Mouse (Mus musculus) monocyte, adult 5-6 weeks (primary cell): ENCODE results near the gene Strbp. TPM values are rescaled to one million over a fixed set of nuclear protein-coding genes. Genes with fewer than 3 reads are reported as not detected.

Source experiments
- ATAC-seq: fragments of 153-309, 156-312 bp; replicated peaks from 2 replicates; pipeline ENCODE4 v1.8.0; 2017; ENCODE audit warnings: mild to moderate bottlenecking; ENCODE audit not compliant: low TSS enrichment, insufficient number of reproducible peaks, severe bottlenecking, poor library complexity, low FRiP score
- total RNA-seq: library from RNA; stranded (forward); fragments of 200-1000, 200-491, 200-594 nt; gene quantifications from 3 replicates; pipeline ENCODE4 v1.2.3, GENCODE M21; 2017

Gene Strbp
- total RNA-seq, 1 experiment from 2014 or later, result 29.1 TPM

DNA sequence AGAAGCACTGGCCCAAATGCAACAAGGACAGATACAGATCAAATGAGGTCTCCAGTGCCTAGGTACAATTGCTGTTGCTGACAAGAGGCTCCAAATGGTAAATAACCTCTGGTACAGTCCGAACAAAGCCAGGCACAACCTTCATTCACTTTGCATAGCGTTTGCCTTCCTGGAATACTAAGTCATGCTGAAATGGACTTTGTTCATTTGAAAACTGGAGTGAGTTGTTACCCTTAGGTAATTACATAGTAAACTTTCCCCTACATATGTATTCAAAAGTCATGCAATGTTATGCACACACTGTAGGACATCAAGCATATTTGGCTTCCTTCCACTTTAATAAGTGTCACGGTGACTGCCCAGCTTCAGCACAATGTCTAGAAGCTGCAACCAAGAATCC is 5.2 kb upstream of the Strbp start:
- no peak for ATAC-seq

DNA sequence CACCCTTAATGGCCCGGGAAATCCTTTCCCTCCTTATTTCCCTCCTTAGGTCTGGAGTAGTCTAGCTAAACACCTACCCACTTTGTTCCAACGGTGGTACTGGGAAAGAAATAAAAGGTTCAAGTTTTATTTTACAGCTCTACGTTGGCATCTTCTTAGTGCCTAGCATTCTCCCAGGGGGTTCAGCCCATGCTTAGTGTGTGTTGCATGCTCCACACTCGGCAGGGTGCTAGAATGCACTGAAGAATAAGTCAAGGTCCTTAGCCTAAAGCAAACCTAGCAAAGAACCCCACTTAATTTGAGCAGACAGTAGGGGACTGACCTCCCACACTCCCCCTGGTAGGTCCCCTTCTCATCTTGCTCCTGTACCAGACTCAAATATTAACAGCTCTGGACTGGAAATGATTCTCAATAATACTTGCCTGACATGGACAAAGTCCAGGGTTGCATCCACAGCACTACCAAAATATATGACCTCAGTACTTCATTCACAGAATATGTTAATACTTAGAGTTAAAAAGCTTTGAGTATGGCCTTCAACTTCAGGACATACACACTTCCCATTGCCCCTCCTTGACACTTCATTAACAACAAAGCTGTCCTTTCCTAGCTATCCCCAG is 592 bp upstream of the Strbp start:
- no peak for ATAC-seq

- ATAC-seq, result 0 out of 2 replicates have a peak, but pooled peaks have one; percentile 28
Measured at GRCm38 (mm10) chr2:37702301-37703172, 1.1 kb downstream of the Strbp start.

DNA sequence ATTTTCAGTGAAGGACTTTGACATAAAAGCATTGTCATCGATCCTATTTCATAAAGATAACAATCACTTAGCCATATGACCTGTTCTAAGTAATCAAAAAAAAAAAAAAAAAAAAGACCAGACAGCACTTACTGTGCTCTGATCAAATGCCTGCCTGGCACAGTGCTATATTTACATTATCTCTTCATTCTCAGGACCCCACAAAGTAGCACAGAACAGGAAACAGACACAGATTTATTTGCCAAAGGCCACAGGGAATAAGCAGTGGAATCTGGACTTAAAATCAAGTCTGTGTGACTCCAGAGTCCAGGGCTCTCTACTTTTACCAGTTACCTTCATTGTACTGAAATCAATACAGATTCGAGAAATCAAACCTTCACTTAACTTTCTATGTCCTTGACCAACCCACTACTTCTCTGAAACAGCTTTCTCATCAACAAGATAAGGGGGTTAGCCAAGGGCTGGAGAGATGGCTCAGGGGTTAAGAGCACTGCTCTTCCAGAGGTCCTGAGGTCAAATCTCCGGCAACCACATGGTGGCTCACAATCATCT is 14.5 kb downstream of the Strbp start:
- no peak for ATAC-seq

DNA sequence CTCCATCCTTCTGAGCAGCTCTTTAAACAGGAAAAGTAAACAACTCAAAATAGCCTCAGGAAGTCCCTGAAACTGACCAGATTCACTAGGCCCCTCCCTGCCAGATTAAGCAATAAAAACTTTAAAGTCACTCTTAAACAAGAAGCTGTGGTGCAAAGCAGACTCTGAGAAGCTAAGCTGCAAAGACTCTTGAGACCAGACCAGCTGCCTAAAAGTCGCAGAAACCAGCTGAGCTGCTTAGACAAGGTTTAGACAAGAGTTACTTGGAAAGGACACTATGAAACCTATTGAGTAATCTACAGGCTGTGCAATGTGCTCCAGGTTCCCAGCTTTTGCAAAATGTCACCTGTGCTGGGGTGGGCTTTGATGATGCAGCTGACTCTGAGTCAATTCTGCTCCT is 16.6 kb downstream of the Strbp start:
- no peak for ATAC-seq

- no peak for ATAC-seq
Measured at GRCm38 (mm10) chr2:37684864-37685263, 18.8 kb downstream of the Strbp start.

GRCm38 (mm10) chr2:37682197-37682811 is 21.4 kb downstream of the Strbp start:
- no peak for ATAC-seq

GRCm38 (mm10) chr2:37651086-37651485 is 52.6 kb downstream of the Strbp start:
- no peak for ATAC-seq

GRCm38 (mm10) chr2:37649590-37649989 is 54.1 kb downstream of the Strbp start:
- no peak for ATAC-seq

- no peak for ATAC-seq
Measured at GRCm38 (mm10) chr2:37648966-37649365, 54.7 kb downstream of the Strbp start.

DNA sequence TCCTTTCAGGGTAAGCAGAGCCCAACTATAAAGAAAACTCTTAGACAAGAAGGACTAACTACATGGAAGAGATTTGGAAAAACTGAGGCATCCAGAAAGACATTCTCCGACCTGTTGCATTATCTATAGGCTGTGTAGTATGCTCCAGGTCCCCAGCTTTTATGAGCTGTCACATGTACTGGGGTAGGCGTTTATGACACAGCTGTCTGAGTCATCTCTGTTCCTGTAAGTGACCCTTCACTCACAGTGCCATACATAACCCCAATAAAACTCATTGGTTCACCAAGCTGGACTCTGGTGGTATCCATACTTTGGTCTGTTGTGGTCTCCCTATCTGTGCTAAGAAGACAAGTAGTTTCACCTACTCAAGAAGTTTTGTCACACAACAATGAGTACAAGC is 80.3 kb downstream of the Strbp start:
- no peak for ATAC-seq

DNA sequence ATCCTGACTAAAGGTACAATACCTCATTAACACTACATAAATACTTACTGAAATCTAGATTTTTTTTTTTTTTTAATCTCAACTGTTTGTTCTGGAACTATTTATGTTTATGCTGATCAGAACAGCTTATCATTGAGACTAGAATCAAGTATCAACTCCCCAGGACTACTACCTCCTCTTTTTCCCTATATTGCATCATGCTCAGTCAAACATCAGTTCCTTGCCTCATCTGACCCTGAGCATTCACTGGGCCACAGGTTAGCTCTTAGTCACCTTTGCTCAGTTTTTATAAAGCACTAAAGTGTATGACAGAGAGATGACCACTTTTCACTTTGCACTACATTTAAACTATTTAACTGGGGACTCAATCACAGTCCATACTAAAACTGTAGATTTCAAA is 115.7 kb downstream of the Strbp start:
- no peak for ATAC-seq

DNA sequence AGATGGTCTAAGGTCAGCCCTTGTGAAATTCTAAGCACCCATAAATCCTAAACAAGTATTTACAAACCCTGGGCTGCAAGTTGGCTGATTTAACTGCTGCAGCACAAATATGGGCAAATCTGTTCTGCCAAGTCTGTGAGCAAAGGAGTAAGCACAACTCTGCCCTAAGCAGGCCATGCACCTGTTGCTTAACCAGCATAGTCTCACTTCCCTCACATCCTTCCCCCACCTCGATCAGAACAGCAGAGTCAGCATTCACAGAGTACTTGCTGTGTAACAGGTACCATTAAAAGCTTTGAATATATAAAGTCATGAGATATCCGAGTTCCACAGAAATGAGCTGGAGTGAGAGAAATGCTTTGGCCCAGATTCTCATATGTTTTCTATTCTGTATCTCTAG is 125.5 kb downstream of the Strbp start:
- no peak for ATAC-seq

- no peak for ATAC-seq
Measured at GRCm38 (mm10) chr2:37576661-37577060, 127.0 kb downstream of the Strbp start.

DNA sequence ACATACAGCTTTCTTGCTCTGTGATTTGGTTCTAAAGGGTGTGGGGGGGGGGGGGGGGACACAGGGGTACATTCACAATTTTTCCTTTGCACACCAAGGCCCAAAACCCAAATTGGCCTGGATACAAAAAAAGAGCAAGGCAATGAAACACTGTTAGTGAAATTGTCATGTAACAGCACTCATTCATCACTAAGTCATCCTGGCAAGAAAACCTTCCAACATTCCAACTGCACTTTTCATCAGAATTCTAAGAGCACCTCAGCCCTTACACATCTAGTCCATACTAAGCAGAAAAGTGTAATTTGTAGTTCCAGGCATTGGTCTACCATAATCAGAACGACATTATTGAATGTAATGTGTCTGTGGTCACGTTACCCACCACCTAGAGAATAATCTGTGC is 131.5 kb downstream of the Strbp start:
- ATAC-seq, result no peak

- no peak for ATAC-seq
Measured at GRCm38 (mm10) chr2:37570703-37571102, 133.0 kb downstream of the Strbp start.

GRCm38 (mm10) chr2:37569888-37570287 is 133.8 kb downstream of the Strbp start:
- no peak for ATAC-seq

GRCm38 (mm10) chr2:37566035-37566434 is 137.6 kb downstream of the Strbp start:
- no peak for ATAC-seq

DNA sequence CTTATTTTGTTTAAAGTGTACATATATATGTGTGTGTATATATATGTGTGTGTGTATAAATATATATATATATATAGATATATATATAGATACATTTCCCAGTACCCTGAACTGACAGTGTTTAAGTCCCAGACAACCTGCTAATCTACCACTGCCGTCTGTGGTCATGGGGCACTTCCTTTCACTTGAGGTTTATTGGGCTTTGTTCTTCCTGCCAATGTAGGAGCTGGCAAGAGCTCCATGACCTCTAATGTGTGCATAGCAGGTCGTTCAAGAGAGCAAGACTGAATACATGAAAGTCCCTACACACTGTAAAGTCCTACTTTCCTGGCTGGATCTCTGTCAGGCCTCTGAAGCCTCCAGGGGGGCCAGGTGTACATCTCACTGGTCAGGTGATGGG is 138.1 kb downstream of the Strbp start:
- ATAC-seq, result no peak

- ATAC-seq, result no peak
Measured at GRCm38 (mm10) chr2:37556366-37556765, 147.3 kb downstream of the Strbp start.
